Mouse (Mus musculus) neutrophil, adult 5-6 weeks (primary cell): ENCODE results near the gene Aifm2. TPM values are rescaled to one million over a fixed set of nuclear protein-coding genes. Genes with fewer than 3 reads are reported as not detected.

Source experiments
- ATAC-seq: fragments of 151-379, 151-347 bp; 2 replicates; pipeline ENCODE4 v1.8.0; 2017; ENCODE audit warnings: mild to moderate bottlenecking, moderate TSS enrichment; ENCODE audit not compliant: insufficient number of reproducible peaks, poor library complexity, low FRiP score, severe bottlenecking; ENCODE audit errors: extremely low read depth
- total RNA-seq: library from RNA; stranded (forward); fragments of 200-1000 nt; gene quantifications from 2 replicates; pipeline ENCODE4 v1.2.3, GENCODE M21; 2017

Aifm2 gene
- total RNA-seq, 1 experiment from 2014 or later: 1.2 TPM

DNA sequence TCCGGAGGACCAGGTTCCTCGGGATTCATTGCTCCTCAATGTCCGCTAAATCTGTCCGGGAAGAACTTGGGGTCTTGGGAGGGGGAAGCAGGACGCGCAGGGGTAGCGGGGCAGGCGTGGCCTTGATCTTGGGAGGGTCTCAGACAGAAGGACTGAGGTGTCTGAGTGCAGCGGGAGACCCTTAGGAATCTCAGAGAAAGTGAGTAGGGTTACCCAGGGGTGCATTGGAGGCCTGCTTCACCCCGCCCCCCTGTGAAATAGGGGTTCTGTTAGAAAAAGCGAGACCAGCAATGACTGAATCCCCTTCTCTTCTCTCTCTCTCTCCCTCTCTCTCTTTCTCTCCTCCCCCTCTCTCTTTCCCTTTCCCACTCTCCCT, 387 bp downstream of the Aifm2 start:
- ATAC-seq: no peak

DNA sequence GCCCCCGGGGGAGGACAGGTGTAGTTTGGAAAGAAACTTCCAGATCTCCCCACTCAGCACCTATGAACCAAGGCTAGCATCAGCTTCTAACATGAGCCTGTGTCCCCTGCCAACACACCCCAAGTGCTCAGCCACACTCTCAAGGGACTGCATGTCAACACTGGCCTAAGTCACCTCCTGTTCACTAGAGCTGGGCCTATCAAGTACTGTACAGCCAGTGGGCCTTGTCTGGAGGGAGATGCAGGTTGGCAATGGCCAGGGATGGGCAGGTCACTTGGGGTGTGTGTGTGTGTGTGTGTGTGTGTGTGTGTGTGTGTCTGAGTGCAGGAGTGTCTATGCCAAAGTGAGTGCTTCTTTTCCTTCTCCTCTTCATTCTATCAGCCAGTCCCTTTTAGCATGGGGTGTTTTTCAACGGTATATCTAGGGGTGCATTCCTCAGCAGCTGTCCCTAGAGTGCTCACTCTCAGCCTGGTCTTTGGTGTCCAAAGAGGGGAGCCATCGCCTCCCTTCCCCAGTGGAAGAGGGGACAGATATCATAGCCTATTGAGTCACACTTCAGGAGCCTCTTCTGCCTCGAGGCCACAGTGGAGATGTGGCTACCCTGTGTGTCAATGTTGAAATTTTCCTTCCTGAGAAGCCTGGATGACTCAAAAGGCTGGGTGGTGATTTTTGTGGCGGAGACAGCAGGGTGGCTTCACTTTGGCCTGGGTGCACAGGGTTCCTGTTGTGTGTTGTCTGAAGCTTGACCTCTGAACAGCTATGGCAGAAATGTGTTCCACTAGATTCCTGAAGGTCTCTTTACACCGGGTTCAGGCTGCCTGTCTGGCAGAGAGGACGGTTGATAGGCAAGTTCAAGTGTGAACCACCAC, 1.2 kb downstream of the Aifm2 start:
- ATAC-seq: no peak

DNA sequence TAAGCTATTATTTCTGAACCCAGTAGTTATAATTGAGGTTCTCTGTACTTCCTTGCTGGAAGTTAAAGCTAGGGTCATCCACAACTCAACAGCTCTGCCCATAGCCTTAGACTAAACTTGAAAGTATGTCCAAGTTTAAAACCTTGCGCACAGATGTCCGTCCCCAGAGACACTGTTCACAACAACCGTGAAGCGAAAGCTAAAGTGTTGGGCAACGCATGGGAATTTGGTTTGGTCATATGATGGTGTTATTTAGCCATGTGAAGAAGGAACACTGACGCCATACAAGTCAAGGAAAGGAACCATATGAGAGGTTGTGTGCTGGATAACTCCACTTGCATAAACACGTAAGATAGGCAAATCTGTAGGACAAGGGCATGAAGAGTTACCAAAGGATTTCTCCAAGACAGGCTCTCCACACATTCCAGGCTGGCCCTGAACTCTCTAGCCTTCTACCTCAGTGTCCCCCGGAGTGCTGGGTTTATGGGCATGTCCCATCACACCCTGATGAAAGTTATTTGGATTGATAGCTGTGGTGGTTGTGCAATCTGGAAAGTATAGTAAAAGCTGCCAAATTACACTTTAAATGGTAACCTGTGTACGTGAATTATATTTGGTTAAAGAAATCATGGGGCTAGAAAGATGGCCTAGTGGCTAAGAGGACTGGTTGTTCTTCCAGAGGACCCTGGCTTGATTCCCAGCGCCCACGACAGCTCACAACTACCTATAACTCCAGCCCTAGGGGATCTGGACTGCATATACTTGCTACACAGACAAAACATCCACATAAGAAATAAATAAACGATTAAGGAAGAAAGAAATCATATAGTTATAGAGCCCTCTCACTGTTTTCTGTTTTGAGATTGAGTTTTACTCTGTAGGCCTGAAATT, 2.6 kb downstream of the Aifm2 start:
- no peak for ATAC-seq

DNA sequence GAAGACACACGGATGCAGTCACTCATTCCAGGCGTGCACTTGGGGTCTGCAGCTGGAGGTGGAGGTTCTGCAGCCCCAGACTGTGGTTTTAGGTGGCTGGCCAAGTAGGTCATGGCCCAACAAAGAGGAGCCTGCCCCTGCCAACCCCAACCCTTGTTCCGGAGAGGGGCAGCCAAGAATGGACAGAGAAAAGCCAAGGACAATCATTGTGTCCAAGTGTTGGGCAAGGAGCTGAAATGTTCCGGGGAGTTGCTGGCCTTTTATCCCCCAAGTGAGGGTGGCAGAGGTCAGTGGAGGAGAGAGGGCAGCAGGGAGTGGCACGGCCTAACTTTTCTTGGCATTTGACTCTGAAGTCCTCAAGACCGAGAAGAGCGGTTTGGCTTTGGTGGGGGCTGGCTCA, 5.3 kb downstream of the Aifm2 start:
- no peak for ATAC-seq

DNA sequence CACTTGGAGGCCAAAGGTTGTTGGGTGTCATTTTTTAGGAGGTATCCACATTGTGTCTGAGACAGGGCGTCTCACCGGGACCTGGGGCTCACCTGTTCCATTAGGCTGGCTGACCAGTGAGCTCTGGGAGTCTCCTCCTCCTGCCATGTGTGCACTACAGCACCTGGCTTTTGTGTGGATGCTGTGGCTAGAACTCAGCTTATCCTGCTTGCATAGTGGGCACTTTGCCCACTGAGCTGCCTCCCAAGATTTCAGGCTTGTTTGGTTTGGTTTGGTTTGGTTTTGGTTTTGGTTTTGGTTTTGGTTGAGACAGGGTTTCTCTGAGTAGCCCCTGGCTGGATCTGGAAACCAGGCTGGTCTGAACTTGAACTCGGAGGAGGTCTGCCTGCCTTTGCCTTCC, 7.2 kb downstream of the Aifm2 start:
- ATAC-seq: no peak

DNA sequence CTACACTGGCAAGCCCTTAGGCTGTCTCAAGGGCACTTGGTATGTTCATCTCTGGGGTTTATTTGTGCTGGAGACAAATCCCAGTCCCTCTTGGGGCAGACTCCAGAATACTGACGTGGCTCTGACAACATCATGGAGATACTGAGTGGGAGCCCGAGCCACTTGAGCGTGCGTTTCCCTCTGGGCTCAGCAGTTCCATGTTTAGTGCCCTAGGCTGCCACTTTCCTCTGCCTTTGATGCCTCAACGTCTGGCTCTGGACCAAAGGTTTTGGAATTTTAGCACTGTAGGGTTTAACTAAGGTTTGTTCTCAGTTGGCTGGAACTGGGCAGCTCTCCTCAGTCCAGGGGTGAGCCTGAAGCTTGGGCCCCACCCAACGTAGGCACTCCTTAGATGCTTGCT, 8.2 kb downstream of the Aifm2 start:
- ATAC-seq: no peak

DNA sequence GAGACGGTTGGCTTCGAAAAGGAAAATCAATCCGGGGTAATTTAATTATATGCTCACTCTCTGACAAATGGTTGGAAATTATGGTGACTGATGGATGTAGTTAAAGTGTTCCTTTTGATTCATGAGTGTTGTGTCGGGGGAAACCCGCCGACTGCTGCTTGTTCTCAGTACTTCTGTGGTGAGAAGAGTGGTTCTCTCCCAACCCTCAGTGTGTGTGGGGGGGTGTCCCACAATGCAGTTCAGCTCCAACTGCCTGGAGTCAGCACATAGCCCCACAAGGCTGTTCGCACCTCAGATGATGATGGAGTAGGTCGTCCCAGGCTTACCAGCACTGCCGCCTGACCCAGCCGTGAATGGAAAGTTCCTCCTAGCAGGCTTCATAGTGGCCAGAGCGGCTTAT, 14.1 kb downstream of the Aifm2 start:
- no peak for ATAC-seq

DNA sequence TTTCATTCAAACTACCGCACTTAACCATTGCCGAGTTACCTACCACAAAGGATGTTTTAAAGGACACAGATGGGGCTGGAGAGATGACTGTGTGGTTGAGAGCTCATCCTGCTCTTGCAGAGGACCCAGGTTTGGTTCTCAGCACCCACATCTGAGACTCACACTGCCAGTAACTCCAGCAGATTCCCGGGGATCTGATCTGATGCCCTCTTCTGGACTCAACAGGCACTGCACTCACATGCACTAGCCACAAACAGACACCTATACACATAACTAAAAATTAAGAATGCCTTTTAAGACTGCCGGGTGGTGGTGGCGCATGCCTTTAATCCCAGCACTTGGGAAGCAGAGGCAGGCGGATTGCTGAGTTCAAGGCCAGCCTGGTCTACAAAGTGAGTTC, 15.1 kb downstream of the Aifm2 start:
- ATAC-seq: no peak

DNA sequence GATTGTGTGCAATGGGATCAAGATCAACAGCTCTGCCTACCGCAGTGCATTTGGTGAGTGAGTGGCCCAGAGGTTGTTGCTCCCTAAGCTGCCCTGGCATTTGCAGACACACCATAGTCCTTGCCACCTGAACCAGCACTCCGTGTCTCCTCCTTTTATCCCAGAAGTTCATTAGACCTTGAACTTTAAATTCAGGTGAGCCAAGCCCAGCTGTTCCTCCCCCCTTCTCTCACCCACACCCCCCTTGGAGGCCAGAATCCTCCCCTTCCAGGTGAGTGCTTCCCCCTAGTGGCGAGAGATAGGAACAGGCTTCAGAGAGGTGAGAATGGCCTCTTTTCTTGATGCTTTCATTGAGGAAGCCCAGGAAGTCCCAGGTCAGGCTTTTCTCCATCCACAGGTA, 19.3 kb downstream of the Aifm2 start:
- peak; percentile 31; the same call in 1 of the 2 replicates for ATAC-seq

DNA sequence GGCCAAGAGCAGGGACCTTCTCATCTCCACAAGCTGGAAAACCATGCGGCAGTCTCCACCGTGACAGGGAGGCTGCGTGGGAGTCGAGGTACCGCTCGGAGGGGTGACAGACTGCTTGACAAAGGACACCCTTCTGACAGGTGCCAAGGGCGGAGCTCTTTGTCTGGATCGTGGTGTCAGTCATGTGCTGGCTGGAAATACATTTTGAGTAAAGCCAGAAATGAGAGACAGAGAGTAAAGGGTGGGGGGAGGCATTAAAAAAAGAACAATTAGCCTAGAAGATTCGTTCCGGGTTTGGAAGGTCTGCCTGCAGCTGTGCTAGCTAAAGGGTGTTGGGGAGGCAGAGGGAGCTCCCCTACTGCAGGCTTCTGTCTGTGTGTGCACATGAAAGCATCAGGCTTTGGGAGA, 21.6 kb downstream of the Aifm2 start:
- ATAC-seq: no peak

DNA sequence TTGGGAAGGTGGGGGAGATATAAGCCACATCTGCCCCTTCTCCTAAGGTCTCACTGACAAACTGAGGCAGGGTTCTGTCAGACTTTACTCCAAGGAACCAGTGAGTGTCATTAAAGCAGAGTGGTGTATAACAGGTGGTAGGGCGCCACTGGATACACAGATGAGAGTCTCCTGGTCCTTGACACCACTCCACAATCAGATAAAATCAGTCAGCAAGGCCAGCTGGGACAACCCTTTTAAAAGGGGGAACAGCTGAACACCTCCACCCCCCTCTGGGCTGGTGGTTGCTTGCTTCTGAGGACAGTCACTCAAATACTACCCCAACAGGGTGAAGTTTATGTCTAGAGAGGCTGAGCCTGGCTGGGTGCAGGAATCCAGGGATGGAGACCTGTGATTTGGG, 22.5 kb downstream of the Aifm2 start:
- no peak for ATAC-seq

DNA sequence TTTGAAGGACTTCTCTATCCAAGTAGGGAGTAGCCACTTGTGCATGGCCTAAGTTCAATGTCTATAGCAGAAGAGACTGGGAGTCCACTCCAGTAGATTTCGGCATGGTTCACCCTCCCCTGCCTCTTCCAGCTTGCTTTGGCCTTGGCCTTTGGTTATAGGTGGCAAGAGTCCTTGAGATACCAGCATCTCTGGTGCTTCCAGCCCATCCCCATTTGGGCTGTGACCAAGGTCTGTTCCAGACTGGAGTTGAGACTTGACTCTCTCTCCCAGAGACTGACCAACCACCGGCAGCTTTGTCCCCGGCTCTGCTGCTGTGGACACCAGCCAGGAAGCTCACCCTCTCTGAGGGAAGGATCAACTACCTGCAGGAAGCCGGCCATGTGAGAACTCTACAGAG, 23.1 kb downstream of the Aifm2 start:
- no peak for ATAC-seq

DNA sequence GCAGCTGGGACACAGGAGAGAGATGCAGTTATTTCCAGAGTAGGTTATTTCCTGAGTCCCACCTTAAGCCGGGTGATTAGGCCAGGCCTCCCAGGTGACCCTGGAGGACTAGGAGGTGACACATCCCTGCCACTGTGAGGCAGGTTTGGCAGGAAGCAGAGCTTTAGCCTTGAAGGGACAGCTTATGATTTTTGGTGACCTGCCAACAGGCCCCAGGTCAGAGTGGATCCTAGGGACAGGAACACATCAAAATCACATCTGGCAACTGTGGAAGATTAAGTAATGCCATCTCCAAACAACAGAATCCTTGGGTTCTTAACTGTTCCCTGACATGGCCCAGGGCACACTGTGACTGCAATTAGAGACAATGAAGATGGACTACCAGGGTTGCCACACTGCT, 26.2 kb downstream of the Aifm2 start:
- ATAC-seq: no peak

DNA sequence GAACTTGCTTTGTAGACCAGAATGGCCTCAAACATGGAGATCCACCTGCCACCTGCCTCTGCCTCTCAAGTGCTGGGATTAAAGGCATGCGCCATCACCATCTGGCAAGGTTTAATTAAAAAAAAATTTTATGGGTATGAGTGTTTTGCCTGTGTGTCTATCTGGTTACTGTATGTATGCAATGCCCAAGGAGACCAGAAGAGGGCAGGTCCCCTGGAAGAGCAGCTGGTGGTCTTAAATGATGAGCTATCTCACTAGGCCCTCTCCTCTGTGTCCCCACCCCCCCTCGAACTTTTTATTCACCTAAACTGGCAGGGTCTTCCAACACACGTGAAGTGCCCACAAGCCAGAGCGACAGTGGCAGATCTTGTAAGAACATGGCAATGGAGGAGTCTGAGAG, 26.8 kb downstream of the Aifm2 start:
- no peak for ATAC-seq

DNA sequence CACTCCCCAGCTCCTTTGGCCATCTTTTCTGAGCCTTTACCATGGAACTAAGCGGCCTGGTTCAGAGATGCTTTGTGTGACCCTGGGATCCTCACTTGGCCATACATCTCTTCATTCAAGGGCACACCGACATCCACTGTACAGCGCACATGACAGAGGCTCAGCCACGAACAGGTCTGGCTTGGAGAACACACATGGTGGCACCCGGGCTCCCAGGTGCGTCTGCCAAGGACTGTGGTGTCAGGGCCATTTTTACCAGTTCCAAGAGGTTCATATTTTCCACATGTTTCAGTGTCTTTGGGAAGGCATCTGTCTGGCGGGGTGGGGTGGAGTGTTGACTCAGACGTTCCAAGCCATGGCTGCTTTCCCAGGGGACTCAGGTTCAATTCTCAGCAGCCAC, 27.3 kb downstream of the Aifm2 start:
- no peak for ATAC-seq

DNA sequence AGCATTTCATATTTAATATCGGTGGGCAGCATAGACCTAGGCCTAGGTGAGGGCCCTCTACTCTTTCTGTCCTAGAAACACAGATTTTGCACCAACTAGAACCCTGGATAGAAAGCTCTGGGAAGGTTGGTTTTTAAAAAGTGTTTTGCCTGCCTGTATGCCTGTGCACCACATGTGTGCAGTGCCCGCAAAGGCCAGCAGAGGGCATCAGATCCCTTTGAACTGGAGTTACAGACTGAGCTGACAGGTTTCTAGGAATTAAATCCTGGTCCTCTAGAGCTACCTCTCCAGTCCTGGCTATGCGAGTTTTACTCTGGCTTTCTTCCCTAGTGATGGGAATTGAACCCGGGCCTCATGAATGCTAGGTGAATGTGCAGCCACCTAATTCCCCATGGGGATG, 30.1 kb downstream of the Aifm2 start:
- no peak for ATAC-seq

DNA sequence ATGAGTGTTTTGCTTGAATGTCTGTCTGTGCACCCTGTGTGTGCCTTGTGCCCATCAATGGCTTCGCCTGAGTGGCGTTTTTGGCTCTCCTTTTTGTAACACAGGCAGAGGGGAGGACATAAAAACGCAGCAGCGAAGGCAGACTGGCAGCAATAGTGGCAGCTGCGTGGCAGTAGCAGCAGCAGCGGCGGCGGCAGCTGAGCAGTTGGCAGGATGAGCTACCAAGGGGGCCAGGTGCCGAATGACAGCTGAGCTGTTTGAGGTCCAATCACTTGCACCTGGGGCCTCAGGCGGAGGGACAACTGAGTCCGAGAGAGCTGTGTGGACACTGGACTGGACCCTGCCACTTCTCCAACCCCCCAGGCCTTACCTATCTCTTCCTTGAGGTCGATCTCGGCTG, 32.2 kb downstream of the Aifm2 start:
- no peak for ATAC-seq

DNA sequence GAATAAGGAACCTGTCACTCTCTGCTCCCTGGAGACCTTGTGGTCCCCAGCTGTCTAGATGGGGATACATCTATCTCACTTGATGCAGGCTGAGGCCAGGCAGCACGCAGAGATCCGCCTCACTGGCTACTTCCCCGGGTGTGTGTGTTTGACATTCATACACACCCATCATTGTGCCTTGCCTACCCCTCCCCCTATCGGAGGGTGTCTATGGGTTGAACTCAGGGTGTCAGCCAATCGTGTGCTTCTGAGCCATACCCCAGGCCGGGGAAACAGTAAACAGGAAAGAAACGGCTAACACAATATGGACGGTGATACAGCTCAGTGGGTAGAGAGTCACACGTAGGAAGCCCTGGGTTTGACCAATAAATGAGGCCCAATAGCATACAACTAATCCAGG, 35.0 kb downstream of the Aifm2 start:
- ATAC-seq: no peak

DNA sequence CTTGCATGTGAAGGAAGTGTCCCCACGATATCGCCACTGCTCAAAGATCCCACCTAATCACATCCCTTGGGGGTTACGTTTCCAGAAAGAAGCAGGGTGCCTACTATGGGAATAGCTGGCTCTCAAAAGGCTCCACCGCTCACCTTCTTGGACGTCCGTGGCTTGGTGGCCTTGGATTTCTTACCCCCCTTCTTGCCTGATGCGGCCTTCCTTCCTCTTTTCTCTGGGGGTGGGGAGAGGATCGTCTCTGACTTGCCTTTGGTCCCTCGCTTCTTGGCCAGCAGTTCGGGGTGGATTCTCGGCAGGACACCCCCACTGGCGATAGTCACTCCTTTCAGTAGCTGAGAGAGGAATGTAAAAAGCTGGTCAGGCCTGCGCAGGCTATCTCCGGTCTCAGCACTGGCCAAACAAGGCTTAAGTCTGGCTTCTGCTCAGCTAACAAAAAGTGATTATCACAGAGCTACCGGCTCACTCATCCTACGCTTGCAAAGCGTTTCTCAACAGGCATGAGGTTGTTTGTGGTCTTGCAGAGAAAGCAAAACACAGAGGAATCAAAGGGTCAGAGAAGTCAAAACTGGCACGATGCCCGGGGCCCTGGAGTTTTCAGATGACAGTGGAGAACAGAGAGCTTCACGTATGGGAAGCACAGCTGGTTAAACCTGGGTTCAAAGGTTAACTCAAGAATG, 36.6 kb downstream of the Aifm2 start:
- ATAC-seq: no peak

DNA sequence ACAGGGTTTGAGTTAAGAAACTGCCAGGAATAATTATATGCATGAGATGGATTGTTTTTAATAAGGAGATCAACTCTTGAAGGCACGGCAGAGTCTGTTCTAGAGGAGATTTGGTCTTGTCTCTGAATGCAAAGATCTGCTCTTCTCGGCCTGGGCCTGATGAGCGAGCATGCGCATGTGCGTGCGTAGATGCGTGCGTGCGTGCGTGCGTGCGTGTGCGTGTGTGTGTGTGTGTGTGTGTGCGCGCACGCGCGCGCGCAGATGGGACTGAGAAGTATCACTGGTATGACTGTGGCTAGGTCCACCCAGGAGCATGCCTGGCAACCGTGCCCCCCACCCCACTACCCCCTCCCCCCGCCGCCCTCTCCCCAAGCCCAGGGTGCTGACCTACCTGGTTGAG, 38.0 kb downstream of the Aifm2 start:
- ATAC-seq: no peak
